Mouse (Mus musculus): ENCODE data around the gene Pde6b. TPM values are rescaled to one million over a fixed set of nuclear protein-coding genes. Genes with fewer than 3 reads are reported as not detected.

Pde6b gene
- polyA plus RNA-seq, 1 experiment = not detected

DNA sequence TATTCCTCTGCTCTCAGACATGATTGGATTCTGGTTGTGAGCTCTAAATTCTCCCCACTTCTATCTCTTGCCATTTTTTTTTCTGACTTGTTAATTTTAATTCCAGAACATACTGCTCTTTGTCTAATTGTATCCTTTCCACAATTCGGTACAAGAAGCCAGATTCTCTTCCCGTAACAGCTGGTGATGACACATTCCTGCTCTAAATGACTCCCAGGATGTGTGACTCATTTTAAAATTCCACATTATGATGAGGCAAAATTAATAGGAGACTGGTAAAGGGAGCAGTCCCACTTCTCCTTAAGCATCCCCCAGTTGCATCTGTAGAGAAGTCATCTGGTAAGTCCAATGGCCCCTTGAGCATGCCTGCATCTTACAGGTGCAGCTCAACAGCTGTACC is 2.6 kb upstream of the Pde6b start:
- no peak for DNase-seq (ENCODE audit: low read depth, low spot score)
- WGBS = 69% methylated on average over 2 of the region's 2 CpGs

DNA sequence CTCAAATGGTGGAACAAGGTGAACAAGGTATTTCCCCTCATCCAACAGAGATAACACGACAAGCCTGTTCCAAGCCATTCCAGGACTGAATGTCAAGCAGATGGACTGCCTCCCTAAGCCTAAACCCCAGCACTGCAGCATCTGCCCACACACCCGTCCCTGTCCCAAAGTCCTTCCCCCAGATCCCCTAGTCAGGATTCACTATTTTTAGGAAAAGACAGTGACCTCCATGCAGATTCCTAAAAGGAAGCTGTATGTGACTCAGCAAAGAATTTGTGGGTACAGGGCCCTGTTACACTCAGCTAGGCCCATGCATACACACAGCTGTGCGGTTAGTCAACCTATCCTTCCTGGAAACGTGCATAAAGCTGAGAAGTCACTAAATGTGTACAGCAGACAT is 1.7 kb upstream of the Pde6b start:
- DNase-seq (ENCODE audit: low read depth, low spot score) = no peak
- 62% methylated on average over 4 of the region's 4 CpGs for WGBS

DNA sequence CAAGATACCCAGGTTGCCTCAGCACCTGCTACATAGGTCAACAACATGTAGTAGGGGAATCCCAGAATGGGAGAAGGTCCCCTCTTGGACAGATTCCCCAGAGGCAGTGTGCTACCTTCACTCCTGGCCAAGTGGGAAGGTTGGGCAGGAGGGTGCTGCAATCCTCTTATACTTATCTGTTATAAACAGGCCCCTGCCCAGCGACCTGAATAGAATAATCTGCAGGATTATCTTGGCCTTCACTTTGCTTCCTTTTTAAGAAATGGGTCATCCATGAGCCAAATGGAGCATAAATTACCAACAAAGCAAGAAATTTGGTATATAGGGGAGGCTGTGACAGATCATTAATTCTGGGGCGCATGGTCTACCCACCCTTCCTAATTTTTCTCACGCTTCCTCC is 1.6 kb downstream of the Pde6b start:
- no peak for DNase-seq (ENCODE audit: low read depth, low spot score)
- 78% methylated on average over 3 of the region's 3 CpGs for WGBS

DNA sequence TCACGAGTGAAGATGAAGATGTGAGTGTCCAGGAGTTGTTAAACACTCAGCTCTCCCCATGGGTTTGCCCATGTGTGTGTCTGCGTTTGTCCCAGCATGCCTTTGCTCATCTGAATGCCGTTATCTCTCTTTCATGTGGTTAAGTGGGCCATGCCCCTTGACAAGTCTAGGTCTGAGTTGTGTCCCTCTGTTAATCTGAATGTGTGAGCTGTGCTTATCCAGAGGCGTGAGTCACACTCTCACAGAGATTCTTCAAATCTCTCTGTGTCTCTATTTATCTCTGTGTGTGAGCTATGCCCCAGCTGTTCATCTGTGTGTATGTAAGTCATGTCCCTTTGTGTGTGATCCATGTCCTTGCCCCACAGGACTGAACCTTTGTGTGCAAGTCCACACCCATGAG is 15.3 kb downstream of the Pde6b start:
- no peak for DNase-seq (ENCODE audit: low read depth, low spot score)
- 79% methylated on average over 4 of the region's 4 CpGs for WGBS

DNA sequence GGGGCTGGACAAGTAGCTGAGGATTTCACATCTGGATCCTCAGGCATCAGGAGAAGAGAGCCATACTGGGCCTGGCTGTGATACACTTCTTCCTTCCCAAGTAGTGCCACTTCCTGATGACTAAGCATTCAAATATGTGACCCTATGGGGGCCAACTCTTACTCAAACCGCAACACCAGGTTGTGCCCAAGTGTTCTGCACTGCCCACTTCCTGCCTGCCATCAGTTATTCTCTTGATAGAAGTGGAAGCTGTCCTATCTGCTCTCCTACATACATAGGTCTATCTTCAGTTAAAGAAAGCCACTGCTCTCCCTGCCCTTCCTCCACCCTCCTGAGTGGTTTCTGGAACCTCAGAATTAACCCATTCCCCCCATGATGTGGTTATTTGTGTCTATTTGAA is 17.3 kb downstream of the Pde6b start:
- no peak for DNase-seq (ENCODE audit: low read depth, low spot score)
- 47% methylated on average over 1 of the region's 1 CpGs for WGBS

DNA sequence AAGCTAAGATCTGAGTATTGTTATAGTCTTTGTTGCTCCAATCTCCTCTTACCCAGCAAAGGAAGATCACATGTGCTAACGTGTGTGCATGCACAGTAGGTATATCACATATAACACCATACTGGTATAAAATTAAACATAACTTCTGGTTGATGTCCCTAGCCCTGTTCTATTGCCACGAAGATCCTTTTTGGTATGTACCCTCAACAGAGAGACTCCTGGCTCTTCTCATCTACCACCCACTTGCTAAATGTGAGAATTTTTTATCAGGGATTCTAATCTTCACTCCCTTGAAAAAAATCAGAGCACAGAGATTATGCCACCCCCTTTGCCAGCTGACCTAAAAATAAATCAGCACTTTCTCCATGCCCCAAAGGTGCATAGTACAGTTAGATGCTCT is 18.8 kb downstream of the Pde6b start:
- 88% methylated on average over 2 of the region's 2 CpGs for WGBS
- DNase-seq (ENCODE audit: low read depth, low spot score) = no peak

DNA sequence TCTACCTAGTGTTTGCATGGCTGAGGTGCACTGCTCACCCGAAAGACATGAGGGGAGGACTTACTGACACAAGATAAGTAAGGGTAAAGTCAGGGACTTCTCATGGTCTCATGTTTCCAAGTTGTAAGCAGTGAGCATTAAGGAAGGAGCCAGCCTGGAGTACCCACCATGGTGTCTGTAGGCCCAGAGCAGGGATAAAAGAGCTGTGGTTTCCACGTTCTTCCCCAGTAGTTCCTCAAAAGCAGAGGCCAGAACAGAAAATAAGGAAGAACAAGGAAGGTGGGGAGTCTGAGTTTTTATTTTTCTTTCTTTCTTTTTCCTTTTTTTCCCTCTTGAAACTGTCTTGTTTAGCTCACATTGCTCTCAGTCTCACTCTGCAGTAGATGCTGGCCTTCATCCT is 26.5 kb downstream of the Pde6b start:
- WGBS = 72% methylated on average over 2 of the region's 2 CpGs
- DNase-seq (ENCODE audit: low read depth, low spot score) = no peak

GRCm38 (mm10) chr5:108422741-108423140 is 34.5 kb downstream of the Pde6b start:
- WGBS = 70% methylated on average over 3 of the region's 3 CpGs
- no peak for DNase-seq (ENCODE audit: low read depth, low spot score)

DNA sequence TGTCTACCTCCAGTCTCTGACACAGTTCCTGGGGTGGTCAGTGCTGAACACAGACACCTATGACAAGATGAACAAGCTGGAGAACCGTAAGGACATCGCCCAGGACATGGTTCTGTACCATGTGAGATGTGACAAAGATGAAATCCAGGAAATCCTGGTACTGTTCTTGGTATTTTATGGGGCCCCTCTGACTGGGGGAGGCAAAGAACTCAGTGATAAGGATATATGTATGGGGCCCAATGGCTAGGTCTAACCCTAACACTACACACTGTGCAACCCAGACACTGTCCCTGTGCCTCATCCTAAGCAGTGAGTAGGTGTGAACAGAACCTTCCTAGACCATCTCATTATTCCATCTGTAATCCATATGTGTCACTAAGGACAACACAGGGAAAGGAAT is 35.2 kb downstream of the Pde6b start:
- DNase-seq (ENCODE audit: low read depth, low spot score) = no peak
- WGBS = 96% methylated on average over 2 of the region's 2 CpGs

DNA sequence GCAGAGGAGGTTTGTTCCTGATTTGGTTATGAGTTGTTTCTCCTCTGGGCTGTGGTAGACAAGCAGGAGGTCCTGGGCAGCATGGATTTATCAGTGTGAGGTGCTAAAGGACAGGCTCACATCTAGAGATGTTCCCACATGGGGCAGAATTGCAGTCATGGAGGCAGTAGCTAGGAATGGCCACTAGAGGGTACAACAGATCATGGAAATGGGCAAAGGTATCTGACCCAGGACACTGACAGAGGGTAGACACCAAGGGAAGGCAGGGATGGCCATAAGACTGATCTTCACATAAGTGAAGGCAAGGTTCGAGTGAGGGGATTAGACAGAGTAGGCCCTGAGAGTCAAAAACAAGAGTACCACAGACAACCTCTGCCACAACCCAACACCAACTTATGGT is 39.0 kb downstream of the Pde6b start:
- no peak for DNase-seq (ENCODE audit: low read depth, low spot score)
- WGBS = 29% methylated on average over 1 of the region's 1 CpGs

- WGBS = 91% methylated on average over 6 of the region's 6 CpGs
- DNase-seq (ENCODE audit: low read depth, low spot score) = no peak
These were observed 43.0 kb downstream of the Pde6b start for GRCm38 (mm10) chr5:108431196-108431595.

- peak; percentile 94 for DNase-seq (ENCODE audit: low read depth, low spot score)
- under 1% methylated on average over 42 of the region's 42 CpGs for WGBS
These were observed 45.8 kb downstream of the Pde6b start, which contains the start of gene Atp5k for GRCm38 (mm10) chr5:108433804-108434587. TSS of gene Atp5k (minus strand) at chr5:108434448.

GRCm38 (mm10) chr5:108436101-108436500 is 47.9 kb downstream of the Pde6b start:
- WGBS = 77% methylated on average over 2 of the region's 2 CpGs
- DNase-seq (ENCODE audit: low read depth, low spot score) = no peak

- 46% methylated on average over 3 of the region's 3 CpGs for WGBS
- no peak for DNase-seq (ENCODE audit: low read depth, low spot score)
These were observed 58.8 kb downstream of the Pde6b start for GRCm38 (mm10) chr5:108446973-108447372.

DNA sequence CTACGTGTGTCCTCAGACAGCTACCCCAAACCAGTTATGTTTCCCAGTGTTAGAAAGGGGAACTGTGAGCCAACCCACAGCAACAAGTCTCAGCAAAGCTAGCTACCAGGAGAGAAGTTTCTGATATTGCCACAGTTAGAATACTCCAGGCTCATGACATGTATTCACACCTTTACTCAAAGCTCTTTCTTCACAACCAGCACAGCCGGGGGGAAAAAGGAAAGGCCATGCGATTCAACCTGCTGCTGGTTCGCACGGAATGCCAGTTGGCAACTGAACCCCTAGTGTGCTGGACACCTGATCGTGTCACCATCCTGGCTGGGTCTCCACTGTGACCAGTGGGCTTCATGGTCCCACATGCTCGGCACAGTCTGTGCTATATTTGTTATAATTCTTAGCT is 59.7 kb downstream of the Pde6b start:
- 88% methylated on average over 7 of the region's 7 CpGs for whole genome bisulfite sequencing
- DNase-seq (ENCODE audit: low read depth, low spot score) = no peak

DNA sequence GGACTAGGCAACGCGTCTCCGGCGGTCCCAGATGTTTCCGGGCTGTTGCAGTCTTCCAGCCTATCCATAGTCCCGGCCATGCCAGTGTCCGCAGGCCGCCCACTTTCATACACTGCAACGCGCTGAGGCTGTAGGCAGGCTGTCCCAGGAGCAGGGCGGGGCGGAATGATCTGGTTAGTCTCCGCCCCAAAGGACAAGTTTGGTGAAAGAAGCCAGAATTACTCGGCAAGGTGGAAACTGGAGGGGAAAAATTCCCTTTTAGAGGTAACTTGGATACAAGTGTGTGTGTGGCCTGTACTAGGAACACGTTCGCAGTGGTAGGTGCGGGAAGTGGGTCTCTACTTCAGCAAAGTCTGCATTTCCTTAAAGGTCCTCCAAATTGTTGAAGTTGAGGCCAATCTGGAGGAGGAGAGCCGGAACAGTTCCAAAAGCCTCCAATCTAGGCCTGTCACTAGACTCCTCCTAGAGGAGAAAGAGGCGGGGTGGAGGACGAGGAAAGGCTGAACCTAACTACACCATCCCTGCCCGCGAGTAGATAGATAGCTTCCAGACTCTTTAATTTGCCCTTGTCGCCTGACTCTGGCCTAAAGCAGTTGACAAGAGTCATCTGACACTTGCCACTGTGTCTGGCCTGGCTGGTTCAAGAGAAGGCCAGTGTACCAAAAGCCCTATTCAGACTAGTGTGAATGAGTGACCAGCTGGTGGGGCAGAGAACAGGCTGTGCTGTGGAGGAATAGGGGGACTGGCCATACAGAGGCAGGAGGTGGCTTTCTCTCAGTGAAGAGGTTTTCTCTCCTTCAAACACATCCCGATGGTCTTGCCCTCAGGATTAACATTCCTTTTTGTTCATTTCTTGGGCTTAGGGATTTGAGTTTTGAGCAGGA is 60.8 kb downstream of the Pde6b start, which contains the start of gene Mfsd7a:
Gene Mfsd7a (minus strand): TSS at position 107 of the 884 bp plus-strand sequence.
- 5% methylated on average over 24 of the region's 24 CpGs for WGBS
- DNase-seq (ENCODE audit: low read depth, low spot score) = no peak

GRCm38 (mm10) chr5:108450837-108451540 is 62.8 kb downstream of the Pde6b start:
- WGBS = 67% methylated on average over 8 of the region's 8 CpGs
- DNase-seq (ENCODE audit: low read depth, low spot score) = no peak

DNA sequence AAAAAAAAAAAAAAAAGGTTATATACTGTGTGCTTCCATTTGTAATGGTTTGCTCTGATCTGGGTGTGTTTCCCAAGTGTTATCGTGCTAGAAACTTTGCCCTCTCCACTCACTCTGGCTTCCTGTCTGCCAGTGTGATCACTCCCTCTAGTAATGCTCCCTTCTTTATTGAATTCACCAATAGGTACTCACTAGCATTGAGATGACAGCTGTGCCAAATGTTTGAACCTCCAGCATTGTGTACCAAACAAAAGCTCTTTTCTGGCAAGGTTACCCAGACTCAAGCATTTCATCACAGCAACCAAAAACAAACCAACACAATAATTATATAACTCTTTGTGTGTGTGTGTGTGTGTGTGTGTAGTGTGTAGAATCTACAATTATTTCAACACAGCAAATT is 63.4 kb downstream of the Pde6b start:
- WGBS = 18% methylated on average over 1 of the region's 1 CpGs
- DNase-seq (ENCODE audit: low read depth, low spot score) = no peak

GRCm38 (mm10) chr5:108452422-108452821 is 64.2 kb downstream of the Pde6b start:
- WGBS = 67% methylated on average over 1 of the region's 1 CpGs
- DNase-seq (ENCODE audit: low read depth, low spot score) = no peak

GRCm38 (mm10) chr5:108454094-108454493 is 65.9 kb downstream of the Pde6b start:
- 31% methylated on average over 3 of the region's 3 CpGs for WGBS
- no peak for DNase-seq (ENCODE audit: low read depth, low spot score)
